Mouse (Mus musculus) heart, postnatal 10 days (tissue): ENCODE results near the gene Mfap5. TPM values are rescaled to one million over a fixed set of nuclear protein-coding genes. Genes with fewer than 3 reads are reported as not detected.
"Not testable (repeated sequence)": the region's sequence is repeated elsewhere in the genome, so short reads cannot be mapped to it uniquely, and the experiment has no call there.

ENCODE experiments used
- DNase-seq, 2 experiments: peaks; one replicate each; pipeline ENCODE4 v3.0.0; 2021
- intact Hi-C: fragments of 180-260 bp; cut with DNase I; formaldehyde crosslinking; loops from one replicate; pipeline ENCODE4 v1.15.1; 2025
- total RNA-seq, 2 experiments: library from RNA; stranded (reverse); gene quantifications; 2 replicates each; pipeline ENCODE4 v1.2.3; 2021

The Mfap5 gene
- total RNA-seq, result 100 to 1,000 TPM in 1 of 2 experiments, 10 to 100 TPM in 1; 93.3 to 120 TPM

- intact Hi-C loops, result no loop called here
- no peak for DNase-seq
Measured at GRCm38 (mm10) chr6:122505545-122505944, at the start of gene Mfap5. Gene Mfap5 (plus strand): TSS chr6:122505845.

GRCm38 (mm10) chr6:122458946-122459693 is 46.5 kb upstream of the Mfap5 start:
- intact Hi-C loops, result no loop called here
- DNase-seq, result no peak

- intact Hi-C loops, result no loop called here
- DNase-seq, result no peak
Measured at GRCm38 (mm10) chr6:122466092-122466713, 39.4 kb upstream of the Mfap5 start.

- intact Hi-C loops, result no loop called here
- no peak for DNase-seq
Measured at GRCm38 (mm10) chr6:122469030-122469640, 36.5 kb upstream of the Mfap5 start.

GRCm38 (mm10) chr6:122470240-122470639 is 35.4 kb upstream of the Mfap5 start:
- DNase-seq, result no peak
- intact Hi-C loops, result no loop called here

- DNase-seq, intact Hi-C loops: not testable (repeated sequence)
Measured at GRCm38 (mm10) chr6:122471461-122471860, 34.2 kb upstream of the Mfap5 start.

- no peak for DNase-seq
- intact Hi-C loops, result no loop called here
Measured at GRCm38 (mm10) chr6:122478062-122478461, 27.6 kb upstream of the Mfap5 start.

- intact Hi-C loops, result loop anchor here (5.0 kb wide), 1 partner anchor 143 kb away; the partner anchor contains the start of gene Phc1
- DNase-seq, result no peak
Measured at GRCm38 (mm10) chr6:122485401-122486296, 20.0 kb upstream of the Mfap5 start.

GRCm38 (mm10) chr6:122486297-122487117 is 19.1 kb upstream of the Mfap5 start:
- intact Hi-C loops, result loop anchor here (5.0 kb wide), 1 partner anchor 144 kb away; the partner anchor contains the start of gene Phc1
- peak in 1 of 2 experiments; percentile 24 for DNase-seq

- intact Hi-C loops, result loop anchor here (10.0 kb wide), 1 partner anchor 86 kb away; no protein-coding TSS in a partner anchor
- DNase-seq, result no peak
Measured at GRCm38 (mm10) chr6:122490929-122491512, 14.6 kb upstream of the Mfap5 start.

GRCm38 (mm10) chr6:122491557-122491956 is 14.1 kb upstream of the Mfap5 start:
- peak; percentile 70 to 81 for DNase-seq
- intact Hi-C loops, result loop anchor here (10.0 kb wide), 1 partner anchor 87 kb away; no protein-coding TSS in a partner anchor

GRCm38 (mm10) chr6:122492479-122492878 is 13.2 kb upstream of the Mfap5 start:
- intact Hi-C loops, result loop anchor here (10.0 kb wide), 1 partner anchor 88 kb away; no protein-coding TSS in a partner anchor
- DNase-seq, result no peak

- intact Hi-C loops, result loop anchor here (10.0 kb wide), 1 partner anchor 89 kb away; no protein-coding TSS in a partner anchor
- DNase-seq, result no peak
Measured at GRCm38 (mm10) chr6:122493799-122494472, 11.7 kb upstream of the Mfap5 start.

GRCm38 (mm10) chr6:122495082-122495881 is 10.4 kb upstream of the Mfap5 start:
- DNase-seq, result peak; percentile 37 to 49
- intact Hi-C loops, result loop anchor here (10.0 kb wide), 1 partner anchor 90 kb away; no protein-coding TSS in a partner anchor

GRCm38 (mm10) chr6:122496501-122496900 is 9.1 kb upstream of the Mfap5 start:
- intact Hi-C loops, result loop anchor here (1.0 to 10.0 kb wide), 3 partner anchors 23 to 92 kb away; no protein-coding TSS in a partner anchor
- DNase-seq, result peak in 1 of 2 experiments; percentile 53

GRCm38 (mm10) chr6:122498661-122499060 is 7.0 kb upstream of the Mfap5 start, which contains the start of gene Rimklb:
Gene Rimklb (minus strand): TSS chr6:122498761.
- no peak for DNase-seq
- intact Hi-C loops, result loop anchor here (10.0 kb wide), 1 partner anchor 94 kb away; no protein-coding TSS in a partner anchor

- DNase-seq, result no peak
- intact Hi-C loops, result no loop called here
Measured at GRCm38 (mm10) chr6:122505041-122505440, 604 bp upstream of the Mfap5 start.
